Mouse (Mus musculus): ENCODE results near the gene Spink2. TPM values are rescaled to one million over a fixed set of nuclear protein-coding genes. Genes with fewer than 3 reads are reported as not detected.
"Not testable (repeated sequence)": the region's sequence is repeated elsewhere in the genome, so short reads cannot be mapped to it uniquely, and the experiment has no call there.

Spink2 gene
- polyA plus RNA-seq, 1 experiment from 2014 or later: 1.3 TPM

DNA sequence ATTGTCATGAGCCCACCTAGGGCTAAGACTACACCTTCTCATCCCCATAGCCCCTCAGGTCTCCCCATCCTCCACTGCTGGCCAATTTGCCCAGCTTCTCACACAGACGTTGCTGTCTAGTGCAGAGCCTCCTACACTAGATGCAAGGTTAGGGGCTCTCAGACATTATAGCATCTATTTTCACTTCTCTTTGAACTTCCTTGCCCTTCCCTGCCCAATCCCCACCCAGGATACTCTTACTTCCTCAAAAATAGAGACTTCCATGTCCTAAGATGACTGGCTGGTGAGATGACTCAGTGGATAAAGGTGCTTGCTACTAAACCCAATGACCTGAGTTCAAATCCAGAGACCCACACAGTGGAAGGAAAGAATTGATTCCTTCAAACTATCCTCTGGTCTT is 19.6 kb downstream of the Spink2 start:
- H3K27me3 ChIP-seq (ENCODE audit: control insufficient read depth, insufficient read depth, low read length): no peaks in the 10 kb centered on the region
- H3K4me3 ChIP-seq (ENCODE audit: low read depth, low read length): no peak overlapping the region
- no peaks in the 10 kb centered on the region for H3K4me1 ChIP-seq (ENCODE audit: control insufficient read depth, insufficient read depth, low read length)
- no peaks in the 10 kb centered on the region for H3K9me3 ChIP-seq (replicated peaks; ENCODE audit: control insufficient read depth, low read length)
- ATAC-seq (replicated peaks; ENCODE audit: insufficient number of reproducible peaks, low FRiP score, low TSS enrichment, low read depth) (no peak), DNase-seq (ENCODE audit: low spot score) (no peak)
- no peaks in the 10 kb centered on the region for H3K36me3 ChIP-seq (replicated peaks; ENCODE audit: control insufficient read depth, insufficient read depth, low read depth, low read length)
- WGBS: 71% methylated on average over 1 of the region's 1 CpGs
- no peak overlapping the region for H3K4me2 ChIP-seq (ENCODE audit: low read depth, low read length)
- H3K9ac ChIP-seq (replicated peaks; ENCODE audit: low read length): no peak overlapping the region
- H3K27ac ChIP-seq (replicated peaks; ENCODE audit: low read depth, low read length): no peak overlapping the region

GRCm38 (mm10) chr5:77191106-77191505 is 20.2 kb downstream of the Spink2 start:
- H3K27me3 ChIP-seq (ENCODE audit: control insufficient read depth, insufficient read depth, low read length): no peaks in the 10 kb centered on the region
- DNase-seq (ENCODE audit: low spot score) (no peak), ATAC-seq (replicated peaks; ENCODE audit: insufficient number of reproducible peaks, low FRiP score, low TSS enrichment, low read depth) (no peak)
- H3K27ac ChIP-seq (replicated peaks; ENCODE audit: low read depth, low read length): no peak overlapping the region
- no peak overlapping the region for H3K9ac ChIP-seq (replicated peaks; ENCODE audit: low read length)
- H3K4me2 ChIP-seq (ENCODE audit: low read depth, low read length): no peak overlapping the region
- H3K4me3 ChIP-seq (ENCODE audit: low read depth, low read length): no peak overlapping the region
- H3K36me3 ChIP-seq (replicated peaks; ENCODE audit: control insufficient read depth, insufficient read depth, low read depth, low read length): no peaks in the 10 kb centered on the region
- no peaks in the 10 kb centered on the region for H3K9me3 ChIP-seq (replicated peaks; ENCODE audit: control insufficient read depth, low read length)
- 72% methylated on average over 4 of the region's 4 CpGs for WGBS
- no peaks in the 10 kb centered on the region for H3K4me1 ChIP-seq (ENCODE audit: control insufficient read depth, insufficient read depth, low read length)

GRCm38 (mm10) chr5:77188738-77189137 is 22.5 kb downstream of the Spink2 start:
- no peak overlapping the region for H3K4me3 ChIP-seq (ENCODE audit: low read depth, low read length)
- 55% methylated on average over 3 of the region's 3 CpGs for WGBS
- no peak overlapping the region for H3K4me2 ChIP-seq (ENCODE audit: low read depth, low read length)
- no peak overlapping the region for H3K27ac ChIP-seq (replicated peaks; ENCODE audit: low read depth, low read length)
- DNase-seq (ENCODE audit: low spot score) (no peak), ATAC-seq (replicated peaks; ENCODE audit: insufficient number of reproducible peaks, low FRiP score, low TSS enrichment, low read depth) (no peak)
- H3K9me3 ChIP-seq (replicated peaks; ENCODE audit: control insufficient read depth, low read length): no peaks in the 10 kb centered on the region
- no peaks in the 10 kb centered on the region for H3K27me3 ChIP-seq (ENCODE audit: control insufficient read depth, insufficient read depth, low read length)
- H3K9ac ChIP-seq (replicated peaks; ENCODE audit: low read length): no peak overlapping the region
- no peaks in the 10 kb centered on the region for H3K36me3 ChIP-seq (replicated peaks; ENCODE audit: control insufficient read depth, insufficient read depth, low read depth, low read length)
- no peaks in the 10 kb centered on the region for H3K4me1 ChIP-seq (ENCODE audit: control insufficient read depth, insufficient read depth, low read length)

DNA sequence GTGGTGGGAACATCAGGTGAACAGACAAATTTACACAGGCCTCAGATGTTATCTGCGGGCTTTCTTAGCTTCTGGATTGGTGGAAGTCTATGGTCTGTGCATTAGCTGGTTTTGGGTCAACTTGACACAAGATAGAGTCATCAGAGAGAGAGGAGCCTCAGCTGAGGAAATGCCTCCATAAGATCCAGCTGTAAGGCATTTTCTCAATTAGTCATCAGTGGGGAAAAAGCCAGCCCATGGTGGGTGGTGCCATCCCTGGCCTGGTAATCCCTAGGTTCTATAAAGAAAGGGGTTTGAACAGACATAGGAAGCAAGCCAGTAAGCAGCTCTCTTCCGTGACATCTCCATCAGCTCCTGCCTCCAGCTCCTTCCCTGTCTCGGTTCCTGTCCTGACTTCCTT is 25.9 kb downstream of the Spink2 start:
- no peaks in the 10 kb centered on the region for H3K36me3 ChIP-seq (replicated peaks; ENCODE audit: control insufficient read depth, insufficient read depth, low read depth, low read length)
- H3K27me3 ChIP-seq (ENCODE audit: control insufficient read depth, insufficient read depth, low read length): no peaks in the 10 kb centered on the region
- H3K4me1 ChIP-seq (ENCODE audit: control insufficient read depth, insufficient read depth, low read length): no peaks in the 10 kb centered on the region
- H3K4me3 ChIP-seq (ENCODE audit: low read depth, low read length): no peak overlapping the region
- ATAC-seq (replicated peaks; ENCODE audit: insufficient number of reproducible peaks, low FRiP score, low TSS enrichment, low read depth) (no peak), DNase-seq (ENCODE audit: low spot score) (no peak)
- no peak overlapping the region for H3K9ac ChIP-seq (replicated peaks; ENCODE audit: low read length)
- whole genome bisulfite sequencing: 85% methylated on average over 3 of the region's 3 CpGs
- no peaks in the 10 kb centered on the region for H3K9me3 ChIP-seq (replicated peaks; ENCODE audit: control insufficient read depth, low read length)
- no peak overlapping the region for H3K27ac ChIP-seq (replicated peaks; ENCODE audit: low read depth, low read length)
- H3K4me2 ChIP-seq (ENCODE audit: low read depth, low read length): no peak overlapping the region

- H3K4me2 ChIP-seq (ENCODE audit: low read depth, low read length); H3K36me3 ChIP-seq (replicated peaks; ENCODE audit: control insufficient read depth, insufficient read depth, low read depth, low read length); H3K27ac ChIP-seq (replicated peaks; ENCODE audit: low read depth, low read length); H3K9me3 ChIP-seq (replicated peaks; ENCODE audit: control insufficient read depth, low read length); H3K4me3 ChIP-seq (ENCODE audit: low read depth, low read length); H3K9ac ChIP-seq (replicated peaks; ENCODE audit: low read length); H3K27me3 ChIP-seq (ENCODE audit: control insufficient read depth, insufficient read depth, low read length); DNase-seq (ENCODE audit: low spot score); ATAC-seq (replicated peaks; ENCODE audit: insufficient number of reproducible peaks, low FRiP score, low TSS enrichment, low read depth); H3K4me1 ChIP-seq (ENCODE audit: control insufficient read depth, insufficient read depth, low read length): not testable (repeated sequence)
- WGBS: 66% methylated on average over 5 of the region's 5 CpGs
Observed at GRCm38 (mm10) chr5:77183876-77184275, 27.4 kb downstream of the Spink2 start.

DNA sequence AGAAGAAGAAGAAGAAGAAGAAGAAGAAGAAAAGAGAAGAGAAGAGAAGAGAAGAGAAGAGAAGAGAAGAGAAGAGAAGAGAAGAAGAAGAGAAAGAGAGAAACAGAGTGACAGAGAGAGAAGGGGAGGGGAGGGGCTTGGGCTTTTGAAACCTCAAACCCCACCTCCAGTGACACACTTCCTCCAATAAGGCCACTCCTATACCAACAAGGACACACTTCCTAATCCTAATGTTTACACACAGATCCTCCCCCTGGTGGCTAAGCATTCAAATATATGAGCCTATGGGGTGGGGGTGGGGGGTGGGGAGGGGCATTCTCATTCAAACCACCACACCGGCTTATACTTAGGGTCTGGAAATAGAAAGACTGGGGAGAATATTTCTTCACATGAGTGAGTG is 27.9 kb downstream of the Spink2 start:
- Histone ChIP-seq H3K4me1 (ENCODE audit: control insufficient read depth, insufficient read depth, low read length) (no peaks in the 10 kb centered on the region), H3K27ac (replicated peaks; ENCODE audit: low read depth, low read length) (no peak overlapping the region), H3K4me3 (ENCODE audit: low read depth, low read length) (no peak overlapping the region), H3K9ac (replicated peaks; ENCODE audit: low read length) (no peak overlapping the region), H3K27me3 (ENCODE audit: control insufficient read depth, insufficient read depth, low read length) (no peaks in the 10 kb centered on the region), H3K4me2 (ENCODE audit: low read depth, low read length) (no peak overlapping the region), H3K9me3 (replicated peaks; ENCODE audit: control insufficient read depth, low read length) (no peaks in the 10 kb centered on the region), H3K36me3 (replicated peaks; ENCODE audit: control insufficient read depth, insufficient read depth, low read depth, low read length) (no peaks in the 10 kb centered on the region)
- DNase-seq (ENCODE audit: low spot score): no peak
- ATAC-seq (replicated peaks; ENCODE audit: insufficient number of reproducible peaks, low FRiP score, low TSS enrichment, low read depth): no peak
- 65% methylated on average over 1 of the region's 1 CpGs for WGBS

- H3K4me3 ChIP-seq (ENCODE audit: low read depth, low read length): no peak overlapping the region
- no peak overlapping the region for H3K4me2 ChIP-seq (ENCODE audit: low read depth, low read length)
- no peak overlapping the region for H3K9ac ChIP-seq (replicated peaks; ENCODE audit: low read length)
- no peaks in the 10 kb centered on the region for H3K36me3 ChIP-seq (replicated peaks; ENCODE audit: control insufficient read depth, insufficient read depth, low read depth, low read length)
- no peaks in the 10 kb centered on the region for H3K27me3 ChIP-seq (ENCODE audit: control insufficient read depth, insufficient read depth, low read length)
- no peaks in the 10 kb centered on the region for H3K9me3 ChIP-seq (replicated peaks; ENCODE audit: control insufficient read depth, low read length)
- H3K27ac ChIP-seq (replicated peaks; ENCODE audit: low read depth, low read length): no peak overlapping the region
- ATAC-seq (replicated peaks; ENCODE audit: insufficient number of reproducible peaks, low FRiP score, low TSS enrichment, low read depth): no peak
- DNase-seq (ENCODE audit: low spot score): no peak
- no peaks in the 10 kb centered on the region for H3K4me1 ChIP-seq (ENCODE audit: control insufficient read depth, insufficient read depth, low read length)
- 82% methylated on average over 7 of the region's 7 CpGs for WGBS
Observed at GRCm38 (mm10) chr5:77181508-77181907, 29.8 kb downstream of the Spink2 start.

DNA sequence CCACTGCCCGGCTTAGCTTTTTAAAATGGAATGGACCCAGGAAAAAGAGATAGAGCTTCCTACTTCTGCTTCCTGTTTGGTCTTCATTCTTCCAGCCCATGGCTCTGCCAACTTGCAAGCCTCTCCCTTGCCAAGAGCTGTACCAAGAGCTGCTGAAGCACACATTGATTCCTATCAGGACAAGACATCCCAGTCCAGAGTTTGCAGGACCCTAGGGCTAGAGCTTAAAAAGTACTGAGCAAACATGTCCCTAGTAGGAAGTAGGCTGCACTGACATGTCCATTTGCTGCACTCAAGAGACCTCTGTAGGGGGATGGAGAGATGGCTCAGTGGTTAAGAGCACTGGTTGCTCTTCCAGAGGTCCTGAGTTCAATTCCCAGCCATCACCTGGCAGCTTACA is 32.3 kb downstream of the Spink2 start:
- 96% methylated on average over 1 of the region's 1 CpGs for WGBS
- Histone ChIP-seq H3K36me3 (replicated peaks; ENCODE audit: control insufficient read depth, insufficient read depth, low read depth, low read length) (no peaks in the 10 kb centered on the region), H3K27ac (replicated peaks; ENCODE audit: low read depth, low read length) (no peak overlapping the region), H3K9me3 (replicated peaks; ENCODE audit: control insufficient read depth, low read length) (no peaks in the 10 kb centered on the region), H3K4me1 (ENCODE audit: control insufficient read depth, insufficient read depth, low read length) (no peaks in the 10 kb centered on the region), H3K4me2 (ENCODE audit: low read depth, low read length) (no peak overlapping the region), H3K9ac (replicated peaks; ENCODE audit: low read length) (no peak overlapping the region), H3K27me3 (ENCODE audit: control insufficient read depth, insufficient read depth, low read length) (no peaks in the 10 kb centered on the region), H3K4me3 (ENCODE audit: low read depth, low read length) (no peak overlapping the region)
- DNase-seq (ENCODE audit: low spot score) (no peak), ATAC-seq (replicated peaks; ENCODE audit: insufficient number of reproducible peaks, low FRiP score, low TSS enrichment, low read depth) (no peak)
